Mouse (Mus musculus) hindbrain, postnatal 0 days (tissue): ENCODE data around the gene Gm9857. TPM values are rescaled to one million over a fixed set of nuclear protein-coding genes. Genes with fewer than 3 reads are reported as not detected.

Experiments used
- ATAC-seq: fragments of 200-750 bp; cut with Nextera tagmentation; 2 replicates; pipeline ENCODE4 v1.8.0; 2017; ENCODE audit warnings: mild to moderate bottlenecking, moderate TSS enrichment, moderate library complexity
- DNase-seq: peaks from one replicate; pipeline ENCODE4 v3.0.0-alpha.2; 2015; ENCODE audit warnings: low spot score
- H3K27ac ChIP-seq: fragments of 300-500 bp; sonication (generic); 2 replicates; pipeline ENCODE4 v1.5.1; 2014; ENCODE audit warnings: mild to moderate bottlenecking
- H3K27me3 ChIP-seq: fragments of 300-500 bp; sonication (generic); 2 replicates; pipeline ENCODE4 v1.6.1; 2014; ENCODE audit warnings: low read length, mixed read lengths; ENCODE audit not compliant: insufficient read depth
- H3K36me3 ChIP-seq: fragments of 300-500 bp; sonication (generic); 2 replicates; pipeline ENCODE4 v1.6.1; 2014; ENCODE audit warnings: low read length, mixed read lengths; ENCODE audit not compliant: insufficient read depth
- H3K4me1 ChIP-seq: fragments of 300-500 bp; sonication (generic); 2 replicates; pipeline ENCODE4 v1.6.1; 2014; ENCODE audit warnings: antibody characterized with exemption, low read length, mixed read lengths; ENCODE audit not compliant: insufficient read depth
- H3K4me2 ChIP-seq: fragments of 300-500 bp; sonication (generic); 2 replicates; pipeline ENCODE4 v1.6.1; 2014; ENCODE audit warnings: low read depth, mild to moderate bottlenecking, low read length, moderate library complexity, mixed read lengths
- H3K4me3 ChIP-seq: fragments of 300-500 bp; sonication (generic); 2 replicates; pipeline ENCODE4 v1.5.1; 2014; ENCODE audit warnings: low read length
- H3K9ac ChIP-seq: fragments of 300-500 bp; sonication (generic); replicated peaks from 2 replicates; pipeline ENCODE4 v1.6.1; 2014; ENCODE audit warnings: mild to moderate bottlenecking, low read length, moderate library complexity, mixed read lengths
- H3K9me3 ChIP-seq: fragments of 300-500 bp; sonication (generic); 2 replicates; pipeline ENCODE4 v1.6.1; 2016; ENCODE audit warnings: low read length, mixed read lengths
- CTCF ChIP-seq: IDR thresholded peaks from 2 replicates; pipeline ENCODE4 v1.5.1; 2016; ENCODE audit warnings: antibody characterized with exemption, control low read depth, low read depth
- WGBS: fragments of 180-500 bp; shearing (Covaris S2); extraction: QIAGEN DNeasy Blood & Tissue Kit; methylation state at CpG from one replicate; pipeline ENCODE4 v1.1.7; 2014; 5-methylcytosine and 5-hydroxymethylcytosine counted together
- polyA plus RNA-seq: library from polyadenylated mRNA; unstranded; fragments of >200 nt; fragmentation: Nextera tagmentation; extraction: Ambion mirVana; gene quantifications from 2 replicates; pipeline ENCODE4 v1.2.1, GENCODE M21; 2015
- total RNA-seq: library from RNA; depleted of rRNA; stranded (reverse); fragments of >200 nt; gene quantifications from 2 replicates; pipeline ENCODE4 v1.2.3, GENCODE M21; 2014

Gene Gm9857
- total and polyA plus RNA-seq, 2 experiments from 2014 or later = 0.54 TPM; not detected in 1

GRCm38 (mm10) chr3:108974920-108975485, 34.8 kb upstream of the Gm9857 start:
- no peak overlapping the region for H3K4me2 ChIP-seq
- H3K9me3 ChIP-seq = no peaks in the 10 kb centered on the region
- H3K4me1 ChIP-seq = no peaks in the 10 kb centered on the region
- DNase-seq = no peak
- WGBS = 89% methylated on average over 15 of the region's 15 CpGs
- H3K36me3 ChIP-seq = peaks cover 46% of the 10 kb centered on the region
- no peak for TF ChIP-seq CTCF
- ATAC-seq = no peak
- H3K4me3 ChIP-seq = no peak overlapping the region
- no peak overlapping the region for H3K9ac ChIP-seq
- no peaks in the 10 kb centered on the region for H3K27me3 ChIP-seq
- no peak overlapping the region for H3K27ac ChIP-seq

DNA sequence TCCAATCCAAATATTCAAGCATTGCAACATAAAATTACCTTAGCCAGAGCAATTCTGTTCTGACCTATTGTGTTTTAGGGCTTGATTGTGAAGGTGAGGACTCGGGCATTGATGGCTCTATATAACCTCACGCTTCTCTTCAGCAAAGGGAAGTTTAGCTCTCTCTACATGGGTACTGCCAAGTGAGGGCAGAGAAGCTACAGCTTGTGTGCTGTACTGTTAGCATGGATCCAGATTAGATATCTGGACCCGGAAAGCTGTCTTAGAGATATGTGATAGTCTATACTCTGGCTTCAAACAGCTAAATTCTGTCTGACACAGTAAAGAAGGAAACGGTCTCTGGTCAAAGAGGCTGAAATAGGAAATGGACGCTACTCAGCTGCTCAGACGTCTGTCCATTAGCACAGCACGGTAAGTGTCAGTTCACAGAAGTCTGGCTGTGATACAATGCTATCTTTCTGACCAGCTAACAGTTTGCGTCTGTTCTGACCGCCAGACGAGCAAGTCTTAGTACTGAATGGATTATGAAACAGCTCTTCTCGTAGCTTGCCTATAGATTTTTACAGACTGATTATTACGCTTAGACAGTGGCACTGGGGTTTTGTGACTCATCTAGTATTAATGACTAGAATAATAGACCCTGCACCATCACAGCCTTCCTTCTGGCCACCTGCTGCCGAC, 33.9 kb upstream of the Gm9857 start:
- no peak overlapping the region for H3K4me3 ChIP-seq
- DNase-seq (no peak), ATAC-seq (no peak)
- WGBS = 81% methylated on average over 13 of the region's 13 CpGs
- H3K4me2 ChIP-seq = no peak overlapping the region
- H3K36me3 ChIP-seq = peaks cover 40% of the 10 kb centered on the region
- no peaks in the 10 kb centered on the region for H3K4me1 ChIP-seq
- no peak overlapping the region for H3K27ac ChIP-seq
- no peak overlapping the region for H3K9ac ChIP-seq
- H3K9me3 ChIP-seq = no peaks in the 10 kb centered on the region
- H3K27me3 ChIP-seq = no peaks in the 10 kb centered on the region
- TF ChIP-seq CTCF = no peak

- H3K9me3 ChIP-seq = no peaks in the 10 kb centered on the region
- H3K4me1 ChIP-seq = peaks cover 4% of the 10 kb centered on the region; the same call in 1 of the 2 replicates
- 95% methylated on average over 3 of the region's 3 CpGs for WGBS
- H3K36me3 ChIP-seq = peaks cover 8% of the 10 kb centered on the region; the same call in 1 of the 2 replicates
- ATAC-seq (no peak), DNase-seq (no peak)
- no peaks in the 10 kb centered on the region for H3K27me3 ChIP-seq
- no peak overlapping the region for H3K4me3 ChIP-seq
- H3K9ac ChIP-seq = no peak overlapping the region
- no peak overlapping the region for H3K4me2 ChIP-seq
- H3K27ac ChIP-seq = no peak overlapping the region
- TF ChIP-seq CTCF = no peak
These were observed 25.8 kb upstream of the Gm9857 start for GRCm38 (mm10) chr3:108966051-108966450.

DNA sequence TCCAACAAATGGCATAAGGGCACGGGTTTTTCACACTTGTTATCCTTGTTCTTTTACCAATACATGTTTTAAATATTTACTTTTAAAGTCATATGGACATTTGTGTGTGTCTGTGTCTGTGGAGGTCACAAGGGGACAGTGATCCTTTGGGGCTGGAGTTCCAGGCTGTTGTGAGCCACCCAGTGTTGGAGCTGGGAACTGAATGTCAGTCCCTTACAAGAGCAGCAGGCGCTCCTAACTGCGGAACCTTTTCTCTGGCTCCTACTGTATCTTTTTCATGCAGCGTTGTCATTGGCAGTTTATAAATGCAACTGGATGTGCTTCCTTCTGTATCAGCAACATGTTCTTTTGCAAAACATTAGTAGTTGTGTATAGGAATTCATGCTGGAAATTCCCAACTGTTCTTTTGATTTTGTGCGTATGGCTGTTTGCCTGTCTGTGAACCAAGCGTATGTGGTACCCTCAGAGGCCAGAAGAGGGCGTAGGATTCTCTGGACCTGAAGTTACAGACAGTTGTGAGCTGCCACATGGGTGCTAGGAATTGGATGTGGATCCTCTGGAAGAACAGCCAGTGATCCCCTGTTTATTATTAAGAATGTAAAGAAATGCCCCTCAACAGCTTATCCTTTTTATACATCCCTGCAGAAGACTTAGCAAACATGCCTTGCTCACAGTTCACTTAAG, 24.3 kb upstream of the Gm9857 start:
- Histone ChIP-seq H3K27ac (no peak overlapping the region), H3K27me3 (no peaks in the 10 kb centered on the region), H3K36me3 (no peaks in the 10 kb centered on the region), H3K4me2 (no peak overlapping the region), H3K9ac (no peak overlapping the region), H3K4me1 (peaks cover 4% of the 10 kb centered on the region; the same call in 1 of the 2 replicates), H3K9me3 (no peaks in the 10 kb centered on the region), H3K4me3 (no peak overlapping the region)
- ATAC-seq (no peak), DNase-seq (peak; percentile 44)
- peak; percentile 47 for TF ChIP-seq CTCF
- 77% methylated on average over 7 of the region's 7 CpGs for WGBS

- no peak overlapping the region for H3K4me3 ChIP-seq
- WGBS = 76% methylated on average over 3 of the region's 3 CpGs
- H3K4me2 ChIP-seq = no peak overlapping the region
- DNase-seq (no peak), ATAC-seq (no peak)
- H3K36me3 ChIP-seq = no peaks in the 10 kb centered on the region
- H3K9ac ChIP-seq = no peak overlapping the region
- TF ChIP-seq CTCF = no peak
- H3K27me3 ChIP-seq = no peaks in the 10 kb centered on the region
- peaks cover 4% of the 10 kb centered on the region; the same call in 1 of the 2 replicates for H3K4me1 ChIP-seq
- no peaks in the 10 kb centered on the region for H3K9me3 ChIP-seq
- no peak overlapping the region for H3K27ac ChIP-seq
These were observed 23.5 kb upstream of the Gm9857 start for GRCm38 (mm10) chr3:108963776-108964175.

DNA sequence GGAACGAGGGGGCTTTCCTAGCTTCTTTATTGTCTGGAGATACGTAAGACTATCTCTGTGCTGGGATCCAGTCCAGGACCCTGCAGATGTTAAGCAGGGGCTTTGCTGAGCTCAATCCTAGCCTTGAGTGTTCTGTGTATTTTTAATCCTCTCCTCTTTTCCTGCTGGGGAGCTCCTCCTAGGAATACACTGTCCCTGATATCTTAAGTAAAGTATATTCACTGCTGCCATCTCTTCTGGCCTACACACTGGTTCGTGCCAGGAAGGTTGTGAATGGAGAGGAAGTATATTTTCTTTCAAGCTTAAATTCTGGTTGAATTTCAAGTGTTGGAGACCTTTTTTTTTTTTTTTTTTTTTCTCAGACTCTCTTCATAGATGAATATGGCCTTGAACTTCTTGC, 23.0 kb upstream of the Gm9857 start:
- Histone ChIP-seq H3K27me3 (no peaks in the 10 kb centered on the region), H3K9ac (no peak overlapping the region), H3K36me3 (no peaks in the 10 kb centered on the region), H3K4me3 (no peak overlapping the region), H3K4me1 (peaks cover 4% of the 10 kb centered on the region; the same call in 1 of the 2 replicates), H3K27ac (no peak overlapping the region), H3K9me3 (no peaks in the 10 kb centered on the region), H3K4me2 (no peak overlapping the region)
- 62% methylated on average over 3 of the region's 3 CpGs for WGBS
- DNase-seq (no peak), ATAC-seq (no peak)
- no peak for TF ChIP-seq CTCF
